Mouse (Mus musculus) induced T-regulatory cell, adult 2 months (primary cell): ENCODE measurements around the gene Chmp6.

Experiments
- DNase-seq: peaks from one replicate; pipeline ENCODE4 v3.0.0-alpha.2; 2012; ENCODE audit warnings: low read depth

Chmp6 gene

DNA sequence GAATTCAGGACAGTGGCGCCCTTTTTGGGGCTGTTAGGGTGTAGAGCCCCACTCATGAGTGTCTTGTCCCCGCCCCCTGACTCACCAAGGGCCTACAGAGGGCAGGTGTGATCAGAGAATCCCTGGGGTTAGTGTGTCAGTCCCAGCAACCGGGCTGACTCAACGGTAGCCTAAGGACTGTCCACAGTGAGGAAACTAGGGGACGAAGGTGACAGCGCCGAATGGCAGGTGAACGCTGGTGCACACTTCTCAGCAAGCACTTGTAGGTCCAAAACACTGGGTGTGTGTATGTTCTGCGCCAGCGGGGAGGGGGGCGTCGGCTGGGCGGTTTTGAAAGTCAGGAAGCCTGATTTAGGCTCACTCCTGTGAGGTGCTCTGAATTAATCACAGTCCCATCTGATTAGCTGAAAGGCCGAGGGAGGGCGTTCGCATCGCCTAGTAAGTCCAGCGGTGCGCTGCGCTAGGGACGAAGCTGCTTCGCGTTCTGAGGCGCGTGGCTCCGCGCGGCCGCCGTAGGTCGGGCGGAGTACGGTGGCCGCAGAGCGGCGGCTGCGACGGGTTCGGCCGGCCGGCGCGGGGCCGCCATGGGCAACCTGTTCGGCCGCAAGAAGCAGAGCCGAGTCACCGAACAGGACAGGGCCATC is at the start of gene Chmp6:
Chmp6 (plus strand) TSS at position 151 of the 644 bp plus-strand sequence.
- DNase-seq = peak; percentile 84

DNA sequence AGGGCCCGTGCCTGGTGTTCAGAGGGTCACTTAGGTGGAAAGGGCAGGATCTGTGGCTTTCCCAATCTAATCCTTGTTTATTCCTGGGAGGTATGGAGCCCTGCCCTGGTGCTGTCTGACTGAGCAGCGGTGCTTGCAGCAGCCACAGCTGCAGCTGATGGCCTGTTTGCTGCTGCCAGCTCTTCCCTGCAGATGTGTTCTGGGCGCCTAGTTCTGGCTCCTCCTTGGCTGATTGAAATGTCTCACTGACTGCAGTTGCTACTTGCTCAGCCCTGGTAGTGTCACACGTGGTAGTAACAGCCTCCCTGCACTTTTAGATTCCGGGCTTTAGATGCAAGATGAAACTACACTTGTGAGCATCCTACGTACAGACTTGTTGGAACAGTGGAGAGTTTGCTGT is 46.4 kb upstream of the Chmp6 start:
- no peak for DNase-seq

GRCm38 (mm10) chr11:119868138-119868537 is 45.1 kb upstream of the Chmp6 start:
- no peak for DNase-seq

DNA sequence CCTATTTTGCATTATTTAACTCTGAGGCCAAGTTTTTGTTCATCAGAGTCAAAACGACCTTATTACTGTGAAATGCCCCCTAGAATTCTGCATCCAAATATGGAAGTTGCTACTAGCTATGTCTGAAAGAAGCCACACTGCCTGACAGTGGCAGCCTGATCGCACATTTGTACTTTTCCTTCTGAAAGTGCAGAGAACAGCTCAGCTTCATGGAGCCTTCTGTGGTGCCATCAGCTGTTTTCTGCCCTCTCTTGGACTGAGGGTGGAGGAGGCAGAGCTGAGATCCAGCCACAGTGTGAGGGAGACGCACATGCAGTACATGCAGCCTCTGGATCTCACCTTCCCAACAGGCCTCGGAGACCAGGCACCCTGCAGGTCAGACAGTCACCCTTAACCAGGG is 44.7 kb upstream of the Chmp6 start:
- no peak for DNase-seq

DNA sequence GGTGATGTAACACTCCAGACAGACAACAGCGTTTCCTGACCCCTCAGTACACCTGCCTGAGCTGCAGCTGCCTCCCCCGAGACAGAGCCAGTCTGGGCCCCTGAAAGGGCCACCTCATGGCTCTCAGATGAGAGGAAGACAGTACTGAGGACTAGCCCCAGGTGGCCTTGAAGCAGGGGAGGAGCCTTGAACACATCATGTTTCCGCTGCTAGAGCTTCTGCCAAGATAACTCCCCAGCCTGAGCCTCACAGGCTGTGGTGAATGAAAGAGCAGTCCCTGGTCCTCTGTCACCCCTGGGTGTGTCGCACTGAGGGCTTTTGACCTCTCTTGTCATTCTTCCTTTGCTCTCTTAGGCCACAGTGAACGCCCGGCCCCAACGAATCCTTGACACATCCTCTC is 42.1 kb upstream of the Chmp6 start:
- DNase-seq = no peak

GRCm38 (mm10) chr11:119873643-119874042 is 39.6 kb upstream of the Chmp6 start:
- no peak for DNase-seq

- DNase-seq = no peak
Measured at GRCm38 (mm10) chr11:119874841-119875240, 38.4 kb upstream of the Chmp6 start.

DNA sequence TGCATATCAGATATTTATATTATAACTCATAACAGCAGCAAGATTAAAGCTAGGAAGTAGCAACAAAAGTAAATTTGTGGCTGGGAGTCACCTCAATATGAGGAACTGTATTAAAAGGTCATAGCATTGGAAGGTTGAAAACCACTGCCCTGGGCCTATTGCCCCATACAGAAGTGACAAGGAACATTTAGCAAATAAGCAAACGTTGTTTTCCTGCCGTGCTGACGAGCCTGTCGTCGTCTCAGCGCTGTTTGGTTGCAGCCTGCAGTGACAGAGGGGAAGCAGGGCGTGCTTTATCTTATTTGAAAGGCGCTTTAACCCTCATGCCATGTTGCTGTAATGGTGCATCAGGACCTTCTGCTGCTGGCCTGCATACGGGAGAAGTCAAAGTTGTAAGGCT is 37.6 kb upstream of the Chmp6 start:
- no peak for DNase-seq

DNA sequence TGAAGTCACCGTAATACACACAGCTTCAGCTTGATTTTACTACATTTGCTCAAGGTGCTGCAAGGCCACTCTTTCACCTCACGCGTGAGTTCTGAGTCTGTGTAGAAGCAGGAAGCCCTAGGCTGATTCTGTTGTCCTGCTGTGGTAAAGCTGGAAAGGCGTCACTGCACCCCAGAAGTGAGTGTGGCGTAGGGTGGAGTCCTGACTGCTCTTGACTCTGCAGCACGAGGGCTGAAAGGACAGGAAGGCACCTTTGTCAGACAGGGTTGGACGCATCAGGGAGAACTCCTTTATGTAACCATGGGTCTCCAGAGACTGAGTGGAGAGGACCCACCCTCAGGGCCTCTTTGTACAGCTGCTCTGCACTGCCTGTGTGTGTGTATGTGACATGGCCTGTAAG is 36.1 kb upstream of the Chmp6 start:
- no peak for DNase-seq

- no peak for DNase-seq
Measured at GRCm38 (mm10) chr11:119879573-119879972, 33.7 kb upstream of the Chmp6 start.

DNA sequence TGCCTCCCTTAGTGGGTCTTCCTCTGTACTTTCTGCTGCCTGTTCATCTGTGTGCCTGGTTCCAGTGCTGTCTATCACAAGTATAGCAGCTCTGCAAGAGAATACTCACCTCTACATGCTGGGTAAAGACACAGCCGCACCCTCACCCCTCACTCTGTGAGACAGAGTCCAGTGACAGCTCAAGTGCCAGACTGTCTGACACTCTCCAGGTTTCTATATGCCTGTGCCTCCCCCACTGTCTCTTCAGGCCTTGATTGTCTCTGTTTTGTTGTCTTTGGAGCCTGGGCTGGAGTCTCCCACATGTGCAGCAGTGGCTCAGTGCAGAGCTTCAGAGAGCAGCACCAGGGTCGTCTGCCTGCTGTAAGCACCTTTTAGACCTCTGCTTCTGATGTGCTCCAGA is 29.6 kb upstream of the Chmp6 start:
- DNase-seq = no peak

DNA sequence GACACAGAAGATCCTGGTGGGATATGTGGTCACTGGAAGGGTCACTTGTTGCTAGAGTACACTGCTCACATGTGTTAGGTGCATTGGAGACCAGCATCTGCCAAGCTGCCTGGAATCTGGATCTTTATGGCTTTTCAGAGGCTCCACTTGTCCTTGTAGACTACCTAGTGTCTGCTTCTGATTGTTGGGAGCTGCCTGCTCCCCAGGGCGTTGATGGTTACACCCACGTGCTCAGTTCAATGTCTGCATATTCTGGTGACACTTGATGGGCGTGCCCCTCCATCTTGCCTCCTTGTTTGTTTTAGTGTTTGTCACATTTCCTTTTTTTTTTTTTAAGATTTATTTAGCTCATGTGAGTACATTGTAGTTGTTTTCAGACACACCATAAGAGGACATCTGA is 23.3 kb upstream of the Chmp6 start:
- DNase-seq = no peak

- no peak for DNase-seq
Measured at GRCm38 (mm10) chr11:119891601-119892215, 21.5 kb upstream of the Chmp6 start.

GRCm38 (mm10) chr11:119893667-119894236 is 19.5 kb upstream of the Chmp6 start:
- DNase-seq = no peak

- peak; percentile 60 for DNase-seq
Measured at GRCm38 (mm10) chr11:119894634-119895033, 18.6 kb upstream of the Chmp6 start.

GRCm38 (mm10) chr11:119897041-119897440 is 16.2 kb upstream of the Chmp6 start:
- no peak for DNase-seq

- no peak for DNase-seq
Measured at GRCm38 (mm10) chr11:119898976-119899375, 14.3 kb upstream of the Chmp6 start.

DNA sequence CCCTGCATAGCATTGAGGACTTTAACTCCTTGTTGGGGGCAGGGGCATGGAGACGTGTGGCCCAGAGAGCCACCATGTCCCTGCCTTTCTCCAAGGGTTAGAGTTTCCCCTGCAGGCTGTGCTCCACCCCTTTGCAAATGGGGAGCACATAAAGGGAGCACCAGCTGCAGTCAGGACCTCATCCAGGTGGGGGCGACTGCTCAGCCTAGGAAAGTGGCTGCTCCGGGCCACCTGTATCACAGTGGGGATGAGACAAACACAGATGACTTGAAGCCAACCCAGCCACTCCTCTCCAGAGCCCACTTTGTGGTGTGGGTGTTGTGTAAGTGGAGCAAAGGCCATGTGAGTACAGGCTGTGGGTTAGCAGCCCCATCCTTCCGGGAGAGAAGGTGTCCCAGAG is 12.1 kb upstream of the Chmp6 start:
- no peak for DNase-seq

GRCm38 (mm10) chr11:119902891-119903290 is 10.3 kb upstream of the Chmp6 start:
- no peak for DNase-seq

- DNase-seq = peak; percentile 81
Measured at GRCm38 (mm10) chr11:119904621-119905286, 8.5 kb upstream of the Chmp6 start.

DNA sequence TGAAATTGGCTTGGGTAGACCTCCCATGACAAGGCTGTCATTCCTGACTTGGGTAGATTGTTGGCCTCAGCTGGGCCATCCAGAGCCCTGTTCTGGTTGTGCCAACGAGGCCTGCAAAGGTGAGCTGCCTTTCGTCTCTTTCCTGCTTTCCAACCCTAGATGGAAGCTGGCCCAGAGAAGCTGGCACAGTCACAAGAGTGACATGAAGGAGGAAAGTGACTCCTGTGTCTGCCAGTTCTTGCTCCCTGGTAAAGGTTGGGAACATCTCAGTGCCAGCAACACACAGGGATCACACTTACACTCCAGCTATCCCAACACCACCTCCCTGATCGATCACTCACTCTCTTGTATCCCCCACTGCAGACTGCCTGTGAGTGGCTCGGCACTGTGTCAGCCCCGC is 7.4 kb upstream of the Chmp6 start:
- no peak for DNase-seq

GRCm38 (mm10) chr11:119907006-119907650 is 6.1 kb upstream of the Chmp6 start:
- DNase-seq = no peak

GRCm38 (mm10) chr11:119907711-119908110 is 5.5 kb upstream of the Chmp6 start:
- DNase-seq = no peak
